Mouse (Mus musculus): ENCODE results near the gene Ankfn1.

DNA sequence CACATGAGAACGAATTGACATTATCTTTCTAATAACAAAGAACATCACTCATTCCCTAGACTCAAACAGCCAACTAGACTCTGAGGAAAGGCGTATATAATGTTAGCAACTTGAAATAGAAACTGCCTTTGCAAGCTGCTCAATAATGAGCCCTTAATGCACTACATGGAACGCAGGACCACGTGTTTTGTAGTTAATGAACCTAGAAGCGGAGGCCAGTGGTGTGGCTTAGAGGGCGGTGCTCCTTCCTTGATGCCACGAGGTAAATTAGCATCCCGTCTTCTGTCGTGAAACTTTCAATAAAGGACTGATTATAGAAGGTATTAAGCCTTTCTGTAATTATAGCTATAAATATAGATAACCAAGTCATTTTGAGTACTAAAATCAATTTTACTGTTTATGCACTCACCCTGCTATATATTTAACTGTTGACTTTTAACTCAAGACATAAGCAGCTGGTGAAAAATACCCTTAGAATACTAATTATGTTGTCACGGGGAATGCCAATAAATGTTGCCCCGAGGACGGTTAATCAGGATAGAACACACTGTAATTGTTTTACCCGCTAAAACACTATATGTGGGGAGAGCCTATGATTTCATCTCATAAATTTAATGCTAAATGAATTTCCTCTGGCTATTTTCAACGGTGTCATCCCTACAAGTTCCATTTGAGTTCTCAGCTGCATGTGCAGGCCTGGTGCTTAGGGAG, 112.1 kb downstream of the Ankfn1 start:
- no peak for TF ChIP-seq CTCF (IDR thresholded peaks at IDR 0.05; ENCODE audit: insufficient read depth, low read length)
- no peak for TF ChIP-seq POLR2A (IDR thresholded peaks at IDR 0.05; ENCODE audit: borderline replicate concordance, extremely low read depth, low read depth, low read length)
